Mouse (Mus musculus) heart, adult 18-20 months (tissue): Measurements from ENCODE around the gene Bbc3. TPM values are rescaled to one million over a fixed set of nuclear protein-coding genes. Genes with fewer than 3 reads are reported as not detected.
"Not testable (repeated sequence)": the region's sequence is repeated elsewhere in the genome, so short reads cannot be mapped to it uniquely, and the experiment has no call there.

Experiments used
- DNase-seq, 2 experiments: peaks; one replicate each; pipeline ENCODE4 v3.0.0; 2021 to 2022; ENCODE audit warnings: mixed read lengths in 1 of 2
- long read RNA-seq, 2 experiments: library from polyadenylated mRNA; stranded (forward); transcript quantifications; one replicate each; pipeline ENCODE4 v2.0.0; 2021
- total RNA-seq, 2 experiments: library from RNA; stranded (reverse); gene quantifications; 2 replicates each; pipeline ENCODE4 v1.2.3; 2021

Gene Bbc3
- total RNA-seq, result 1 to 10 TPM; 3.8 to 5.6 TPM
- long read RNA-seq, experiment 1, partial matches to known transcripts, result 0 of 3 reads
- long read RNA-seq, experiment 1, other reads (novel, unspliced or antisense), result 1 of 3 reads
- long read RNA-seq, experiment 2, partial matches to known transcripts, result 0 of 4 reads
- long read RNA-seq, experiment 2, other reads (novel, unspliced or antisense), result 2 of 4 reads

GRCm38 (mm10) chr7:16308093-16308492 lies at the start of gene Bbc3:
Gene Bbc3, plus strand, starts transcription at chr7:16308393.
- DNase-seq, result not testable (repeated sequence)

DNA sequence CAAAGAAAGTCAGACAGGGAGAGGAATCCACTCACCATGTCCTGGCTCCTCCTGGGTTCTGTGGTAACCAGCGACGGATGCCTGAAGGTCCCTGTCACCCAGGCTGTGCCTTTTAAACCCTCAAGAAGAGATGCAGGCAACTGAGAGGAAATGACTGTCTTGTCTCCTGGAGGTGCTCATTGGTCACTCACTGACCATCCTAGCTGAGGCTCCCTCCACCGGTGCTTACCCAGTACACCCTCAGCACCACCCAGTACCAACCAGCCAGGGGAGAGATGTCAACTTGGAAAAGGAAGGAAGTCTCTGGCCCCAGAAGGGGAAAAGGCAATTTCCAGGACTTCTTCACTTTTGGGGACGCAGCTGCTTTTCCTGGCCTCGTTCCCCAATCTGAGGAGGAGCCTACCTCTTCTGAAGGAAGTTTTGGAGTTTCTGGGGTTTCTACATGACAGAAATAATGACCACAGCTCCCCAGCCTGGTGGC lies 49.0 kb upstream of the Bbc3 start, which contains the start of gene C5ar1:
C5ar1 (minus strand) TSS at position 431 of the 481 bp plus-strand sequence.
- peak in 1 of 2 experiments; percentile 71 for DNase-seq

GRCm38 (mm10) chr7:16261097-16261496 lies 47.1 kb upstream of the Bbc3 start:
- DNase-seq, result no peak

GRCm38 (mm10) chr7:16263015-16263787 lies 45.0 kb upstream of the Bbc3 start:
- DNase-seq, result peak; percentile 72 to 90

GRCm38 (mm10) chr7:16263843-16264242 lies 44.4 kb upstream of the Bbc3 start:
- DNase-seq, result no peak

DNA sequence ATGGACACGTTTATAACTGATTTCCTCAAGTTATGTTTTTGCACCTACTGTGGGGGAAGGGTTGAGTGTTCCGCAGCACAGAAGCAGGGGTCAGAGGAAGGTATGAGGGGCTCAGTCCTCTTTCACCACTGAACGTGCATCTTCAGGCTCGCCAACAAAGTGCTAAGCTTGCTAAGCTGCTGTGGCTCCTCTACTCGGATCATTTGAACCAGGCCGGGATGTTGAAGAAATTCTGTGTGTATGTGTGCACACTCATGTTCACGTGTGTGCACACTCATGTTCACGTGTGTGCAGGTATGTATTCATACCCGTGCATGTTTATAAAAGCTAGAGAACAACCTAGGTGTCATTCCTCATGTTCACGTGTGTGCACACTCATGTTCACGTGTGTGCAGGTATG lies 42.3 kb upstream of the Bbc3 start:
- no peak for DNase-seq

DNA sequence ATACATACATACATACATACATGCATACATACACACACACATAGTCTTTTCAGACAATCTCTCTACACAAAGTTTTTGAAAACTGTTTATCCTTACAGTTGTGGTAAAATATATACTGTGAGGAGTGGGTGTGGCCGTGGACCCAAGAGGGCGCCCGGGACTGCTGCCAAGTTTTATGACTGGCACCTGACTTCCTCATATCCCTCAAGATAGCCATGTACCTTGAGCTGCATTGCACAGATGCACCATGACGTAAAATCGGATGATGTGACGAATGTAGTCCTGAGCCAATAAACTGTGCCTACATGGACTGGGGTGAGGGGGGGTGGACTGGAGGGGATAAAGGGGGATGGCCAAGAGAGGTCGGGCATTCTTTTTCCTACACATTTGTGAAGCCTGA lies 41.6 kb upstream of the Bbc3 start:
- not testable (repeated sequence) for DNase-seq

DNA sequence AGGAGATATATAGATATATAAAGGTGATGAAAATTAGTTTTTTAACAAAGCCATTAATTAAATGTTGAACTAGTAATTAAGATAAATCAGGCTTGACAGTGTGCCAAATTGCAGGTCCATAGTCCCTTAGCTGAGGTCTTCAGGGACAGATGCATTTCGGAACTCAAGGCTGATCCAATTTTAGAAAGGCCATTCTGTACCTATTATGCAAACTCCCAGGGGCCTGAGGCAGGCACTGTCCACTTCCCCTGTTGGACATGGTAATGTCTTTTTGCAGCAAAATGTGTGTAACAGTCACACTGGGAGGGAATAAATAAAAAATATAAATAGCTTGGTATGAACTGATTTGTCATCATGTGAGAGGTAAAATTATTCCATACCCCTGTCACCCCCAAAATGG lies 37.1 kb upstream of the Bbc3 start:
- DNase-seq, result no peak

- DNase-seq, result peak; percentile 71 to 72
Observed at GRCm38 (mm10) chr7:16272681-16273080, 35.5 kb upstream of the Bbc3 start.

DNA sequence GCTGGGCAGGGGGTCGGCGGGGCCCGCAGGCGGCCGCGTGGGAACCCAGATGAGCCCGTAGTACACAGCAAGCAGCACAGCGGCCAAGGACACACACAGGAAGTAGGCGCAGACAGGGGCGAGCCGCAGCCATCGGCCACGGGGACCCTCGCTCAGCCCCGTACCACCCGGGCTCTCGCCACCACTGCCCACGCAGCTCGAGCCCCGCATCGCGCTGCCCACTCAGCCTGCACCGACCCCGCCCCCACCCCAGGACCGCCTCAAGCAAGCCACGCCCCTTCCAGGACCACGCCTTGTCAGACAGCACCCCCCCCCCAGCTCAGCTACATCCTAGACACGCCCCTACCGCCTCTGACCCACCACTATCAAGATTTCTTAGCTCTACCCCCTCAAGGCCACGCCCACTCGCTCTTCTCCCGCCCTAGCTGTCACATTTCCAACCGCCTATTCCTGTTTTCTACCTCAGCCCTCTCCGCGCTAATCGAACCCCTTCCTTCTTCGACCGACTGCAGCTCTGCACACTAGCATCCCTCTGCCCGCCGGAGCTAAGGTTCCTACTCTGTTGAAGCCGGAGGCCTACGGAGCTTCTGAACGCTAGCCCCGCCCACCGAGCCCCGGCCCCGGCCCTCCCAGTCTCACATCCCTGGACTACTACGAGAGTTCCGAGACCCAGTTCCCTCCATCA lies 35.0 kb upstream of the Bbc3 start, which contains the start of gene Inafm1:
Inafm1 (minus strand) TSS at position 537 of the 685 bp plus-strand sequence.
- peak; percentile 91 to 93 for DNase-seq

- peak in 1 of 2 experiments; percentile 72 for DNase-seq
Observed at GRCm38 (mm10) chr7:16273766-16274140, 34.4 kb upstream of the Bbc3 start.

GRCm38 (mm10) chr7:16274922-16275890 lies 33.0 kb upstream of the Bbc3 start:
- no peak for DNase-seq

- no peak for DNase-seq
Observed at GRCm38 (mm10) chr7:16280721-16281120, 27.5 kb upstream of the Bbc3 start.

GRCm38 (mm10) chr7:16282334-16282733 lies 25.9 kb upstream of the Bbc3 start:
- DNase-seq, result no peak

DNA sequence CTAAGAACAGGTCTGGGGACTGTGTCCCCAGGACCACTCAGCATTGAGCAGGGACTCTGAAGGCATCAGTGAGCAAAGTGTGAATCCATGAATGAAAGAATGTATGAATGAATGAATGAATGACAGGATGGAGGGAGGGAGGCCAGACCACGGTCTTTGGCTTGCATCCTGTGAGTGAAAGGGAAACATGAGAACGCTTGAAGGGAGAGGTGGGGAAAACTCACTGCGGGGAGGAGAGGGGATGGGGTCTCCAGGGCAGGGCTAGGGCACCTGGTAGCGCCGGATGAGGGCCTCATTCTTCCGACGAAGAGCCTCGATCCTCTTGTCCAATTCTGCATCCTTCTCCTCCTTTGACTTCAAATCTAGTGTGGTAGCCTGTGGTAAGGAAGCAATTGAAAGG lies 24.2 kb upstream of the Bbc3 start:
- no peak for DNase-seq

DNA sequence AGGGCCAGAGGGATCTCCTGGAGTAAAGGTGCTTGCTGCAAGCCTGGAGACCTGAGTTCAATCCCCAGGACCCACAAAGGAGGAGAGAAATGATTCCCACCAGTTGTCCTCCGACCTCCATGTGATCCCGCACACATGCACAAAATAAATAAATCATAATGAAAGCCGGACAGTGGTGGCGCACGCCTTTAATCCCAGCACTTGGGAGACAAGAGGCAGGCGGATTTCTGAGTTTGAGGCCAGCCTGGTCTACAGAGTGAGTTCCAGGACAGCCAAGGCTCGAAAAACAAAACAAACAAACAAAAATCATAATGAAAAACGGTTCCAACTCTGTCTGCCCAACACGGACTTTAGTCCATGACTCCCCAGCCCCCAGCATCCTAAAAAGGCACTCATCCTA lies 23.3 kb upstream of the Bbc3 start:
- no peak for DNase-seq

DNA sequence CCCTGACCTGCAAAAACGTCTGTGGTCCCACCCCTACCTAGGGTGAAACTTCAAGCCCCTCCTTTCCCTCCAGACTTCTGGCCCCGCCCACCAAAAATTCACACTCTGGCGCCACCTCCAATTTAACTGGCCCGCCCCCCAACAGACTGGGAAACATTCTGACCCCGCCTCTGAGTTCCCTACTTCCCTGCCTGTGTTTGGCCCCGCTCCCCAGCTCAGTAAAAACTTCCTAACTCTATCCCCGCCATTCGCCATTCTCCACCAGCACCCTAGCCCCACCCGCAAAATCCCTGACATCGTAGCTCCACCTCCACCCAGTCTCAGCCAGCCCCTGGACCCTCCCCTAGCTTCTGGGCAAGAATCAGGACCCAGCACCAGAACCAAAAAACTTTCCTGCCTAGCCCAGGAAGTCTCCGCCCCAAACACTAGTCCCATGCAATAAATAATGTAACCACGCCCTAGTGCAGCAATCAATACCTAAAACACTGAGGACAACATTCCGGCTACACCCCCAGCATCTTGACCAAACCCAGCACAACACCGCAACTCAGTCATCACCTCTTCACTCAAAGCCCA lies 22.7 kb upstream of the Bbc3 start:
- peak; percentile 84 to 88 for DNase-seq

- DNase-seq, result peak; percentile 100
Observed at GRCm38 (mm10) chr7:16286026-16286961, 21.9 kb upstream of the Bbc3 start, which contains the start of gene Ccdc9. Gene Ccdc9, minus strand, starts transcription at chr7:16286795.

DNA sequence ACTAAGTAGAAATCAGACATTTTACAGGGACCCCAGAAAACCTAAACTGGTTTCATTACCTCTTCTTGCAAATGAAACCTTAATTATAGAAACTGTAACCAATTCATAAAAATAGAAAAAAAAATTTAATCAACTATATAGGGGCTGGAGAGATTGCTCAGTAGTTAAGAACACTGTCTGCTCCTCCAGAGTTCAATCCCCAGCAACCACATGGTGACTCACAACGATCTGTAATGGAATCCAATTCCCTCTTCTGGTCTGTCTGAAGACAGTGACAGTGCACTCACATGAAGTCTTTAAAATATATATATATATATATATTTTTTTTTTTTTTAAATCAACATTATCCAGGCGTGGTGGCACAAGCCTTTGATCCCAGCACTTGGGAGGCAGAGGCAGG lies 21.2 kb upstream of the Bbc3 start:
- no peak for DNase-seq

DNA sequence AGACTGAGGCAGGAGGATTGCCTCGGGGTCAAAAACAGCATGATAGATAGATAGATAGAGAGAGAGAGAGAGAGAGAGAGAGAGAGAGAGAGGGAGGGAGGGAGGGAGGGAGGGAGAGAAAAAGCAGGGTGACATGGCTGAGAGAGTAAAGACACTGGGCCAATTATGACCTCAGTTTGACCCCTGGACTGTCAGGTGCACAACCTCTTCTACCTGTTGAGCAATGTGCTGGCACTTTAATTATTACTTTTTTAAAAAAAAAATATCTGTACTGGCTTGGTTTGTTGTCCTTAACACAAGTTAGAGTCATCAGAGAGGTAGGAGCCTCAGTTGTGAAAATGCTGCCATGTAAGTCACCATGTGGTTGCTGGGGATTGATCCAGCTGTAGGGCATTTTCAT lies 20.4 kb upstream of the Bbc3 start:
- no peak for DNase-seq
